Mouse (Mus musculus) granulocyte monocyte progenitor cell, adult 5-6 weeks (primary cell): ENCODE measurements at regions not wholly inside any gene's neighbourhood (a gene's known extent, or its start where the extent isn't known, plus 50 kb on each side); places are given as distances from the start of the nearest gene placed in this dataset.

Experiments
- ATAC-seq: replicated peaks from 2 replicates; pipeline ENCODE4 v1.8.0; 2016; ENCODE audit warnings: mild to moderate bottlenecking, moderate TSS enrichment, inconsistent platforms; ENCODE audit not compliant: poor library complexity, severe bottlenecking

- ATAC-seq, result no peak
Measured at GRCm38 (mm10) chr10:25707951-25708350, 171.9 kb upstream of the Smlr1 start.

DNA sequence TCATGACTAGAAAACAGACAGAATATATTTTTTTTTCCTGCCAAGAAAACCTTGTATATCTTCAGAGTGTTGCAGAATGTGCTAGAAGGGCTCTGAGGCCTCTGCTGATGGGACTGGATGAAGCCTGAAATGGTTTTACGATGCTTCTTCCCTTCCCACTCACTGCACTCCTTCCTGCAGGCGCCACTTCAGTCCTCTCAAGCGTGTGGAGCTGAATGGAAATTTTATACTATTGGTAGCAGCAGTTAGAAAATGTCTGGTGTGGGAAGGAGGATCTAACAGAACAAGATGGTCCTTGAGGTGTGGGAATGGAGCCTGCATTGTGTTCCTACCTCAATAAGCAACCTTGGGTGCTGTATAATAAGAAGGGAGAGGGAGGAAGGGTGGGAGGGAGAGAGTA, 166.1 kb upstream of the Smlr1 start:
- ATAC-seq, result no peak

- ATAC-seq, result no peak
Measured at GRCm38 (mm10) chr10:25695798-25696197, 159.7 kb upstream of the Smlr1 start.

GRCm38 (mm10) chr10:25681243-25681642, 145.2 kb upstream of the Smlr1 start:
- no peak; the same call in 1 of the 2 replicates for ATAC-seq

DNA sequence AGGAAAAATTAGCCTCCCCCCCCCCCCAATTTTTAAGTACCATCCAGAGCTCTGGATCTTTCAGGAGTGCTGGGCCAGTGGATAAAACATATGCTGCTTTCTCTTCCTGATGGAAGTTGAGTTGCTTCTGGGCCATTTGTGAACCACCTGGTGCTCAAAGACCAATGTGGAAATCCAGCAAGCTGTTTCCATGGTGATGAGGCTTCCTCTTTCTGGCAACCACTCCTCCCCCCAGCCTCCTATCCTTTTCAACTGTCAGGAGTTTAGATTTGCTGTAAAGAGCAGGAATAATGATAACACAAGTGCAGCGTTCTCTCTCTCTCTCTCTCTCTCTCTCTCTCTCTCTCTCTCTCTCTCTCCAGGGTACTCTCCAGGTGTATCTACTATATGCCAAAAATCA, 141.8 kb upstream of the Smlr1 start:
- ATAC-seq, result peak; percentile 67

GRCm38 (mm10) chr10:25675368-25675767, 139.3 kb upstream of the Smlr1 start:
- no peak for ATAC-seq

- no peak for ATAC-seq
Measured at GRCm38 (mm10) chr10:25670061-25670460, 134.0 kb upstream of the Smlr1 start.

DNA sequence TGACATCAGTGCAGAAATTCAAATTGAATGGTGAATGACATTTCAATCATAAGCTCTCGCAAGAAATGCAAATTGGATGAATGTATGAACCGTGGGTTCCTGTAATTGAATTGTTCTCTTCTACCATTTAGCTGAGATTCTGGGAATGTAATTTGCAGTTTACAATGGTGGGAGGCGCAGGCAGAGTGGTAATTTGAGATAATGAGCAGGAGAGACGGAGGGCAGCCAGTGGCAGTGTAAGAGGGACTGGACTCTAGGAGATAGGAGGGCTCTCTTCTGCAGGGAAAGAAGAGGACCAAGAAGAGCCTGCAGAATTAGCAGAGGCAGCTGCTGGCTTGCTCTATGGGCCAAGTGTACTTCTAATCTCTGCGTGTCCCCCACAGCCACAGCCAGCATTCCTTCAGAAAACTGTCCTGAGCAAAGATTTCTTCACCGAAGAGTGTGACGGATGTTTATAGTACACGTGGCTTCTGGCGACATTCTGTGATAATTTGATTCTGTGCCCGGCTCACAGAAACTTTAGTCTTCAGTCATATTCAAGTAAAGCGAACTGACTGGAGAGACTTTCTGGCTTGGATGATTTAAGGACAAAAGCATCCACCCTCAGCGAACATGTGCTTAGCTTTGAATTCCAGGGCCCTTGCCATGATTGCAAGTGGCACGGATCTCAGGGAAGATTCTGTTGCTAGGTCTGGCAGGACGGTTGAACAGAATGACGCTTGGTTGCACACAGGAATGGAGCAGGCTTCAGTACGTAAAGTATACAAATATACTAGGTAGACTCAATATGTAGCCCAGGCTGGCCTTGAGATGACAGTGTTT, 116.9 kb upstream of the Smlr1 start:
- ATAC-seq, result no peak

DNA sequence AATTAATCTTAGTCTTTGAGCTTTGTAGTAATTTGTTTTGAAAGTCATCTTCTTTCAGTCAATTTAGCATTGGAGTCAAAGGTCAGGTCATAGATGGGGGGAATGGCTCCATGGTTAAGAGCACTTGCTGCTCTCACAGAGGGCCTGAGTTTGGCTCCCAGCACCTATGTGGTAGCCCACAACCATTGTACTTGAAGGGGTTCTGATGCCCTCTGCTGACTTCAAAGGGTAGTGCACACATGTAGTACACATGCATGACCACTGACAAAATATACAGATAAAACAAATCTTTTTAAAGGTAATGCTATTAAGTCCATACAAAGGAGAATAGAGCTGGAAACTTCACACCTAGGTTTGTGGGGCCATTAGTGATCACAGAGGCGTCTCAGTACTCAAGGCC, 111.7 kb upstream of the Smlr1 start:
- ATAC-seq, result no peak

GRCm38 (mm10) chr10:25643518-25643993, 107.5 kb upstream of the Smlr1 start:
- ATAC-seq, result no peak

DNA sequence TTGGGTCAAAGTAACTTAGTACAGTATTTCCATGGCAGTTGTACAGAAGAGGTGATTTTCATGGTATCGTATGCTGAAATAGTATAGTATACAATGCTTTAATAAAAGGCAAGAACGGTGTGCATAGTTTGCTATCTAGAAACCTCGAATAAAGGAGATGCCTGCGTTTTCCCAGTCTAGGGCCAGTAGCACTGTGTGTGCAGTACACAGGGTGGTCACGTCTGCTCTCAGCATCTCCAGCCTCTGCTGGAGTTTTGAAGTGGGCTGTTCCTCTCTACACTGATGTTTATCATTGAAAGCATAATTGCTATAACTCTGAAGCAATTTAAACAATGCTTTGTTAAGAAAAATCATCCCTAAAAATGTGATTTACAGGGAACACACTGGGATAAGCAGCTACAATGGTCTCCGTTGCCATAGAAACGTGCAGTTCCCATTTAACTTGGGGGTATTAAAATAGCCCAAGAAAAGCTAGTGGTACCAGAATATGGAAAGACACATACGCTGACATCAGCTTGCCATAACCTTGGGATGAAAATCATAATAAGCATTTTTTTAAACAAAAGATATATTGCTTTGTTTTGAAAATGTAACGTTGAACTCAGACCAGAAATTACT, 106.1 kb upstream of the Smlr1 start:
- ATAC-seq, result no peak

GRCm38 (mm10) chr10:25633058-25633614, 97.1 kb upstream of the Smlr1 start:
- ATAC-seq, result no peak

DNA sequence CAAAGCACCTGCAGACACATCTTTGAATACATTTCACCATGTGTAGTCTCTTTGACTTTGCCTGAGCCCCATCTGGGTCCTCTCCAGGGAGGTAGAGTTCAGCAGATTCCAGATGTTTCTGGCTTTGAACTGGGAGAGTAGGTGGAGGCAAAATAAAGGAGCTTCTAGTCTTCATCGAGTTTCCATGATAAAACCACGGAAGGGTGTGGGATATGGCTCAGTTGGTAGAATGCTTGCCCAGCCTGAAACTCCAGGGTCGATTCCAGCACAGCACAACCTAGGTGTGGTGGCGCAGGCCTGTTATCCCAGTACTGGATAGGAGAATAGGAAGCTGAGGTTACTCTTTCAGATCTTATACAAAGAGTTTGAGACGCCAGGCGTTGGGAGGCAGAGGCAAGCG, 96.2 kb upstream of the Smlr1 start:
- ATAC-seq, result no peak

DNA sequence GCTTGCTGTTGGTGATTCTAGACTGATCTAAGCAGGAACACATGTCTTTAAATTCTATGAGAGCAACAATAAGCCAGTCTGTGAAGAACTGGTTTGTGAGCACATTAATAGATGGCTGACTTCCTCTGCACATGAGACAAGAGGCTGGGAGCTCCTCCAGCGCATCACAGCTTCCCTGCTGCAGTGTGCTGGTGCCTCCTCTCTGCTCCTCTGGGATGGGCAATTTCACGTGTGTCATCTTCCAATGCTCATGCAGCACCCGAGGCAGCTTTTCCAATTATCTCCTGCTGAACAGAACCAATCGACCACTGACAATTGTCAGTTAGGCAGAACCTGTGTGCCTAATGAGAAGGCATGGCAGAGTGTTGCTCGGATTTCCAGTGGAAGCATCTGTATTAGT, 86.5 kb upstream of the Smlr1 start:
- ATAC-seq, result no peak

- peak; percentile 5; the same call in 1 of the 2 replicates for ATAC-seq
Measured at GRCm38 (mm10) chr10:25621747-25622134, 85.7 kb upstream of the Smlr1 start.

- no peak for ATAC-seq
Measured at GRCm38 (mm10) chr10:25620939-25621746, 85.1 kb upstream of the Smlr1 start.

DNA sequence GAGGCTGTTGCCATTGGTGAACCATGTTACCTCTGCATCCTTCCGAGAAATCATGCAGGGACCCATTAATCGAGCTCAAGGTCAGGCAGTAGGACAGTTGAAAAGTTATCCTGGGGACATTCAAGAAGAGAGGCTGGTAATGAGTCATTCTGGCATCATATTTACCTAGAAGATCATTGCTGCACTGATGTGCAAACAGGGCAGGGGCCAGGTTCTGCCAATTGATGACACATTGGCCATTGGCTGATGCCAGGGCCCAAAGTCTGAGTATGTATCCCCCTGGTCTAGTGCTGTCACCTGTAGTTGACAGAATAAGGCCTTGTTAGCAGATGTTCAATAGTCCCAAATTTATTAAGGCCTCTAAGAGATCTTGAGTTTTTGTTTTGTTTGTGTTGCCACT, 83.6 kb upstream of the Smlr1 start:
- ATAC-seq, result no peak

DNA sequence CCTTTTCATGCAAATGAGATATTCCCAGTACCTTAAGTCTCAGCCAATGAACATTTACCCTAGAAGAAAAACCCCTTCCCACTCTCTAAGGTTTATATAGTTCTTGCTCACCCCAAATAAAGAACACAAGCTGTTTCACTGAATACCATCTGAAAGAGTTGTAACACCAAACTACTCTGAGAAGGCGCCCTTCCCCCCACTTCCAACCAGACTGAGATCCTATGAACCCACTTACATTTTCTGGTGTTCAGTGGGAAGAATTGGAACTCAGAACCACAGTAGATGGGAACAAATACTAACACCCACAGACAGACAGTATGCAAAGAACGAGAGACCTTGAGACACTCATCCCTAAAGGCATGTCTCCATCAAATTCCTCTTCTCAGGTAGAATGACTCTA, 65.4 kb upstream of the Smlr1 start:
- no peak for ATAC-seq

DNA sequence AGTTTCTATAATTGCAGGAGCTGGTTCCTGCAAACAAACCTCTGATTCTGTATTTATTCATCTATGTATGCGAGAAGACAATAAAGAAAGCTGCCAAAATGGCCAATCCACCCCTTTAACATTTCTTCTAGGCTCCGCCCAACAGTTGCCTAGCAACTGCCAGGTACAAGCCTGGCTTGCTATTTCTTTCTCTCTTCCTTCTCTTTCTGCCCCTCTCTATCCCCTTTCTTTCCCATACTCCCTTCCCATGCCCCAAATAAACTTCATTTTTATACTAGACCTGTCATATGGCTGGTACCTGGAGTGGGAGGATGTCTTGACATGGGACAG, 53.2 kb upstream of the Smlr1 start:
- ATAC-seq, result no peak

- no peak for ATAC-seq
Measured at GRCm38 (mm10) chr10:25588611-25589315, 52.7 kb upstream of the Smlr1 start.
